Mouse (Mus musculus): ENCODE measurements around the gene Aff1. TPM values are rescaled to one million over a fixed set of nuclear protein-coding genes. Genes with fewer than 3 reads are reported as not detected.

Gene Aff1
- polyA plus RNA-seq, 2 experiments, result 7.0 to 17.1 TPM

- WGBS (ENCODE audit: insufficient replicate concordance), result 73% methylated on average over 5 of the region's 5 CpGs
- Histone ChIP-seq H3K9me3 (ENCODE audit: control insufficient read depth, low read length) (no peaks in the 10 kb centered on the region), H3K4me1 (replicated peaks; ENCODE audit: control insufficient read depth in 2 of 2, insufficient read depth in 2 of 2, low read length in 1 of 2) (no peaks in the 10 kb centered on the region), H3K4me3 (ENCODE audit: insufficient read depth in 1 of 2, low read depth in 2 of 2, low read length in 2 of 2) (no peak overlapping the region), H3K27me3 (ENCODE audit: control insufficient read depth, insufficient read depth, low read length) (no peaks in the 10 kb centered on the region), H3K4me2 (ENCODE audit: low read depth) (no peak overlapping the region), H3K27ac (no peak overlapping the region), H3K9ac (replicated peaks) (no peak overlapping the region), H3K36me3 (replicated peaks; ENCODE audit: control insufficient read depth, insufficient read depth, low read depth) (no peaks in the 10 kb centered on the region)
- DNase-seq (ENCODE audit: low read depth in 3 of 3, low spot score in 3 of 3) (no peak), ATAC-seq (ENCODE audit: insufficient read depth) (no peak)
- TF ChIP-seq EP300 (IDR thresholded peaks at IDR 0.05; ENCODE audit: low read depth), result no peak
- no peak for TF ChIP-seq CTCF (IDR thresholded peaks at IDR 0.05; ENCODE audit: low read depth)
Measured at GRCm38 (mm10) chr5:103678974-103679373, 13.2 kb upstream of the Aff1 start.

GRCm38 (mm10) chr5:103680381-103680780 is 11.8 kb upstream of the Aff1 start:
- no peaks in the 10 kb centered on the region for H3K27me3 ChIP-seq (ENCODE audit: control insufficient read depth, insufficient read depth, low read length)
- H3K9ac ChIP-seq (replicated peaks), result no peak overlapping the region
- DNase-seq (ENCODE audit: low read depth in 3 of 3, low spot score in 3 of 3) (peak; percentile 40 to 64 (median 50)), ATAC-seq (ENCODE audit: insufficient read depth) (peak; percentile 61; the same call in 1 of the 2 replicates)
- no peak overlapping the region for H3K4me3 ChIP-seq (ENCODE audit: insufficient read depth in 1 of 2, low read depth in 2 of 2, low read length in 2 of 2)
- H3K27ac ChIP-seq, result no peak overlapping the region
- no peaks in the 10 kb centered on the region for H3K9me3 ChIP-seq (ENCODE audit: control insufficient read depth, low read length)
- TF ChIP-seq CTCF (IDR thresholded peaks at IDR 0.05; ENCODE audit: low read depth) (peak; percentile 95), EP300 (IDR thresholded peaks at IDR 0.05; ENCODE audit: low read depth) (no peak)
- no peaks in the 10 kb centered on the region for H3K4me1 ChIP-seq (replicated peaks; ENCODE audit: control insufficient read depth in 2 of 2, insufficient read depth in 2 of 2, low read length in 1 of 2)
- no peak overlapping the region for H3K4me2 ChIP-seq (ENCODE audit: low read depth)
- H3K36me3 ChIP-seq (replicated peaks; ENCODE audit: control insufficient read depth, insufficient read depth, low read depth), result no peaks in the 10 kb centered on the region
- WGBS (ENCODE audit: insufficient replicate concordance), result 21% methylated on average over 4 of the region's 4 CpGs

- ATAC-seq (ENCODE audit: insufficient read depth) (no peak), DNase-seq (ENCODE audit: low read depth in 3 of 3, low spot score in 3 of 3) (no peak)
- Histone ChIP-seq H3K36me3 (replicated peaks; ENCODE audit: control insufficient read depth, insufficient read depth, low read depth) (no peaks in the 10 kb centered on the region), H3K27ac (no peak overlapping the region), H3K4me3 (ENCODE audit: insufficient read depth in 1 of 2, low read depth in 2 of 2, low read length in 2 of 2) (no peak overlapping the region), H3K4me1 (replicated peaks; ENCODE audit: control insufficient read depth in 2 of 2, insufficient read depth in 2 of 2, low read length in 1 of 2) (no peaks in the 10 kb centered on the region), H3K9me3 (ENCODE audit: control insufficient read depth, low read length) (no peaks in the 10 kb centered on the region), H3K4me2 (ENCODE audit: low read depth) (no peak overlapping the region), H3K9ac (replicated peaks) (no peak overlapping the region), H3K27me3 (ENCODE audit: control insufficient read depth, insufficient read depth, low read length) (no peaks in the 10 kb centered on the region)
- 61% methylated on average over 3 of the region's 3 CpGs for WGBS (ENCODE audit: insufficient replicate concordance)
- TF ChIP-seq CTCF (IDR thresholded peaks at IDR 0.05; ENCODE audit: low read depth) (no peak), EP300 (IDR thresholded peaks at IDR 0.05; ENCODE audit: low read depth) (no peak)
Measured at GRCm38 (mm10) chr5:103681824-103682223, 10.3 kb upstream of the Aff1 start.

- ATAC-seq (ENCODE audit: insufficient read depth), result no peak
- Histone ChIP-seq H3K9ac (replicated peaks) (no peak overlapping the region), H3K4me3 (ENCODE audit: insufficient read depth in 1 of 2, low read depth in 2 of 2, low read length in 2 of 2) (no peak overlapping the region), H3K27me3 (ENCODE audit: control insufficient read depth, insufficient read depth, low read length) (peaks cover 24% of the 10 kb centered on the region), H3K27ac (no peak overlapping the region), H3K9me3 (ENCODE audit: control insufficient read depth, low read length) (no peaks in the 10 kb centered on the region), H3K4me2 (ENCODE audit: low read depth) (no peak overlapping the region), H3K36me3 (replicated peaks; ENCODE audit: control insufficient read depth, insufficient read depth, low read depth) (no peaks in the 10 kb centered on the region), H3K4me1 (replicated peaks; ENCODE audit: control insufficient read depth in 2 of 2, insufficient read depth in 2 of 2, low read length in 1 of 2) (0 out of 4 replicates have a peak, but pooled peaks cover 3 to 5% of the 10 kb centered on the region in 2 experiments)
- WGBS (ENCODE audit: insufficient replicate concordance), result 51% methylated on average over 5 of the region's 5 CpGs
- TF ChIP-seq EP300 (IDR thresholded peaks at IDR 0.05; ENCODE audit: low read depth) (no peak), CTCF (IDR thresholded peaks at IDR 0.05; ENCODE audit: low read depth) (no peak)
- DNase-seq (ENCODE audit: low read depth in 3 of 3, low spot score in 3 of 3), result no peak
Measured at GRCm38 (mm10) chr5:103689645-103690044, 2.5 kb upstream of the Aff1 start.

- Histone ChIP-seq H3K4me3 (ENCODE audit: insufficient read depth in 1 of 2, low read depth in 2 of 2, low read length in 2 of 2) (no peak overlapping the region), H3K4me1 (replicated peaks; ENCODE audit: control insufficient read depth in 2 of 2, insufficient read depth in 2 of 2, low read length in 1 of 2) (0 out of 4 replicates have a peak, but pooled peaks cover 3 to 5% of the 10 kb centered on the region in 2 experiments), H3K9me3 (ENCODE audit: control insufficient read depth, low read length) (no peaks in the 10 kb centered on the region), H3K27ac (no peak overlapping the region), H3K4me2 (ENCODE audit: low read depth) (no peak overlapping the region), H3K9ac (replicated peaks) (no peak overlapping the region), H3K36me3 (replicated peaks; ENCODE audit: control insufficient read depth, insufficient read depth, low read depth) (no peaks in the 10 kb centered on the region), H3K27me3 (ENCODE audit: control insufficient read depth, insufficient read depth, low read length) (peaks cover 30% of the 10 kb centered on the region)
- no peak for DNase-seq (ENCODE audit: low read depth in 3 of 3, low spot score in 3 of 3)
- no peak for TF ChIP-seq CTCF (IDR thresholded peaks at IDR 0.05; ENCODE audit: low read depth)
- TF ChIP-seq EP300 (IDR thresholded peaks at IDR 0.05; ENCODE audit: low read depth), result no peak
- ATAC-seq (ENCODE audit: insufficient read depth), result no peak
- 74% methylated on average over 8 of the region's 8 CpGs for WGBS (ENCODE audit: insufficient replicate concordance)
Measured at GRCm38 (mm10) chr5:103690190-103690589, 2.0 kb upstream of the Aff1 start.

Data from liver, embryonic 14.5 days (tissue).